Mouse (Mus musculus): ENCODE results near the gene Alx1. TPM values are rescaled to one million over a fixed set of nuclear protein-coding genes. Genes with fewer than 3 reads are reported as not detected.

The Alx1 gene
- polyA plus RNA-seq (2011; ENCODE audit: insufficient read depth, insufficient read length, low replicate concordance, missing spikeins): not detected in 2 replicates

DNA sequence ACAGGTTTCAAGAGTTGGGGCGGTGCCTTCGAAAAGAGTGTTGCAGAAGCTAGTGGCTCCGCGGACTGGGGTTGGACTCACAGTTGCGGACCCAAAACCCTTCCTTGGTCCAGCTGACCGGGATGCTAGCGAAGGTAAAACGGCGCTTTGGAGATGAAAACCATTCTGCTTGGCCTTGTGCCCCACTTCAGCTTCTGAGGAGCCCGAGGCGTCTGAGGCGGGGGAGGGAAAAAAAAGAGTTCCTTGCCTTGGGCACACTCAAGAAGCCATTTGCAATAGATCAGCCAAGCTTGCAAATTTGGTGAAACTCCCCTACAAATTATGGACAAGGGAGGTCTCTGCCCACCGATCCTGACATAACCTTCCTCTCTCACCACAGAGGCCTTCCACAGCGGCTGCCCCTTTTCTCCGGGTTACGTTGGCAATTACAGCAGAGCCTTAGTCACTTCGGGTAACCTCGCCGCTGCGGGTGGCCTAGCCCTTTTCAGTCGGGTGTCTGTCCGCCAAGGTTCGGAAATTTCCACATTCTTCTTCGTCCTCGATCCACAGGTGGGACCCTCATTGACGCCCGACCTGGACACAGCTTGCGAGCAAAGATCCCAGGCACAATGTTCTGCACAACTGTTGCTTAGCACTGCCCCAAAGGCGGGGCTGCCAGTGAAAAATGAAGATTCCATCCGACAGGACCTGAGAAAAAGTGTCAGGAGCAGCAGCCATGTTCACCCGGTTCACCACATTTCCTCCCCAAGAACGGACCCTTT lies at the start of gene Alx1:
Alx1 (minus strand) TSS at position 486 of the 761 bp plus-strand sequence.
- no peak within 1 kb of the TSS for H3K4me3 ChIP-seq (replicated peaks; ENCODE audit: control insufficient read depth, low read depth, low read length)
- H3K27ac ChIP-seq (ENCODE audit: control insufficient read depth, insufficient read depth, low read depth, low read length, poor library complexity): no peak within 1 kb of the TSS
- H3K4me1 ChIP-seq (ENCODE audit: control insufficient read depth, insufficient read depth, low read length): no peaks in the 10 kb centered on the region
- 4% methylated on average over 32 of the region's 32 CpGs for WGBS
- no peak for TF ChIP-seq POLR2A (IDR thresholded peaks at IDR 0.05; ENCODE audit: borderline replicate concordance, control insufficient read depth, low read depth, low read length)
- TF ChIP-seq CTCF (IDR thresholded peaks at IDR 0.05; ENCODE audit: control insufficient read depth, insufficient read depth, low read length): no peak

DNA sequence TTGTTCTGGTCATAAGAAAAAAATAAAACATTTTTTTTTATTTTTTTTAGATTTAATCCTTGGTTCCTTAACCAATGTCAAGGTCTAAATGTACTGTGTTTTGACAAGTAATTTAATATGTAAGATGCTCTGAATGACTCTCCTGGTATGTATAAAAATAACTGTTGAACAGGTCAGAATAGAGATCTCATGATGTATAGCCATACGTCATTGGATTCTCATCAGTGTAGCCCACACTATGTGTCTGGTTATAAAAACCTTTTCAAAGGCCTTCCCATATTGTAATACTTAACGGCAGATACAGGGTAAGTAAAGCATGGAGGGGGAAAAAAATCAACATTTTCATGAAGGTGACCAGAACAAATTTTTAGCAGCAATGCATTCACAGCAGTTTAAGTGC lies 19.6 kb upstream of the Alx1 start:
- no peak overlapping the region for H3K27ac ChIP-seq (ENCODE audit: control insufficient read depth, insufficient read depth, low read depth, low read length, poor library complexity)
- TF ChIP-seq POLR2A (IDR thresholded peaks at IDR 0.05; ENCODE audit: borderline replicate concordance, control insufficient read depth, low read depth, low read length) (no peak), CTCF (IDR thresholded peaks at IDR 0.05; ENCODE audit: control insufficient read depth, insufficient read depth, low read length) (no peak)
- WGBS: 86% methylated on average over 2 of the region's 2 CpGs
- no peak overlapping the region for H3K4me3 ChIP-seq (replicated peaks; ENCODE audit: control insufficient read depth, low read depth, low read length)
- no peaks in the 10 kb centered on the region for H3K4me1 ChIP-seq (ENCODE audit: control insufficient read depth, insufficient read depth, low read length)

- WGBS: 79% methylated on average over 3 of the region's 3 CpGs
- Histone ChIP-seq H3K4me1 (ENCODE audit: control insufficient read depth, insufficient read depth, low read length) (no peaks in the 10 kb centered on the region), H3K27ac (ENCODE audit: control insufficient read depth, insufficient read depth, low read depth, low read length, poor library complexity) (no peak overlapping the region), H3K4me3 (replicated peaks; ENCODE audit: control insufficient read depth, low read depth, low read length) (no peak overlapping the region)
- TF ChIP-seq CTCF (IDR thresholded peaks at IDR 0.05; ENCODE audit: control insufficient read depth, insufficient read depth, low read length) (no peak), POLR2A (IDR thresholded peaks at IDR 0.05; ENCODE audit: borderline replicate concordance, control insufficient read depth, low read depth, low read length) (no peak)
Observed at GRCm38 (mm10) chr10:103046623-103047022, 16.6 kb upstream of the Alx1 start.

DNA sequence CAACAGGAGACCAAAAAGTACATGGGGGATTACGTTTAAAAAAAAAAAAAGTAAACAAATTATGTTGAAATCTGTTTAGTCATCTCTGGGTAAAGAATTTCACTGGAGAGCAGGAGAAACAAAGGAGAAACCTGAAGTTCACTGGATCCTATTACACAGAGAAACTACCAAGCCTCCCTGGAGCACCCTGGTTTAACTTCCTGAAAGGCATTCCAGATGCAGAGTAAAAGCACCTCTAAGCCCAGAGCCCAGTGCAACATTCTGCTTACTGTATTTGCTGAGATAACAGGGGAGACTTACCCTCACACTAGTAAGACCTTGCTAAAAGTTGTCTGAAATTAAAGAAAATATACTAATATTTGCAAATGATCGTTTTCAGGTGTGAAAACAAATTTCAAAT lies 15.0 kb upstream of the Alx1 start:
- TF ChIP-seq CTCF (IDR thresholded peaks at IDR 0.05; ENCODE audit: control insufficient read depth, insufficient read depth, low read length): no peak
- TF ChIP-seq POLR2A (IDR thresholded peaks at IDR 0.05; ENCODE audit: borderline replicate concordance, control insufficient read depth, low read depth, low read length): no peak
- Histone ChIP-seq H3K4me3 (replicated peaks; ENCODE audit: control insufficient read depth, low read depth, low read length) (no peak overlapping the region), H3K4me1 (ENCODE audit: control insufficient read depth, insufficient read depth, low read length) (no peaks in the 10 kb centered on the region), H3K27ac (ENCODE audit: control insufficient read depth, insufficient read depth, low read depth, low read length, poor library complexity) (no peak overlapping the region)
- WGBS: 54% methylated on average over 2 of the region's 2 CpGs

DNA sequence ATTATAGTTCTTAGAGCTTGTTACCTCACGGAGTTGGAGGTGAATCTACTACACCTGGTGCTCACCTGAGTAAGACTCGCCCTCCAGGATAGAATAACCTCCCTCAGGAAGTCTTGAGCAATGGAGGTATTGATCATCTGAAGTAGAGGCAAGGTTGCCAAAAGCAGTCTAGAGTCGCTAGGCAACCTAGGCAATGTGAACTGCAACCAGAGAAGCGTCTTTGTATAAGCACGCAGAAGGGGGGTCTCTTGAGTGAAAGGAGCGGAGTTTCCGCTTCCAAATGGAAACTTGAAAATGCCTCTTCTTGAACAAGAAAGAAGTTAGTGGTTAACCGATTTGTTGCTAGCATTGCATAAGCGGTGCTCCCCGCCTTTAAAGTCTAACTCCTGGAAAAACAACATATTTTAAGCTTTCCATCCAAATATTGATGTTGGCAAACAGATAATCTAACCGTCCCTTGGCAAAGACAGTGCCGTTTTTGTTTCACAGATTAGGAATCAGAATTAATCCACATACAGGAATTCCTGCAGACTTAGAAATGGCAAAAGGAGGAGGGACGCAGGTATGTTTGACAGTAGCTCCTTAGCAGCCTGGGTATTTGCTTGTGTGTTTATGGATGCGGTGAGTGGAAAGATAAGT lies 5.1 kb upstream of the Alx1 start:
- Histone ChIP-seq H3K27ac (ENCODE audit: control insufficient read depth, insufficient read depth, low read depth, low read length, poor library complexity) (no peak overlapping the region), H3K4me1 (ENCODE audit: control insufficient read depth, insufficient read depth, low read length) (no peaks in the 10 kb centered on the region), H3K4me3 (replicated peaks; ENCODE audit: control insufficient read depth, low read depth, low read length) (no peak overlapping the region)
- TF ChIP-seq CTCF (IDR thresholded peaks at IDR 0.05; ENCODE audit: control insufficient read depth, insufficient read depth, low read length): no peak
- TF ChIP-seq POLR2A (IDR thresholded peaks at IDR 0.05; ENCODE audit: borderline replicate concordance, control insufficient read depth, low read depth, low read length): no peak
- WGBS: 9% methylated on average over 14 of the region's 14 CpGs

DNA sequence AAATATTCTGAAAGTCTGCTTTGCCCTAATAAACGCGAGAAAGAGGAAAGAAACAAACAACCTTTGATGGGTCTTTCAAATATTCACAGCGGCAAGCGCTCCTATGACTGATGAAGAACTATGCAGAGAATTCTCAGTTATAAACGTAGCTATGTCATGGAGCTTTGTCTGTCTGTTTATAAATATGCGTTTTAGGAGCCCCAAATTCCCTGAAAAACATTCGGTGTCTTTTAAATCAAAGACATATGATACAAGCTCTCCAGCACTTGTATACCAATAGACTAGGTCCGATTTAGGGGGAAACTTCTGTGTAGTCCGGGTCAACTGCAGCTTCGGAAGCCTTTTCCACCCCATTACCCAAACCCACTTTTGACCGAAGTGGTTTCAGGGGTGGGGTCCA lies 916 bp upstream of the Alx1 start:
- Histone ChIP-seq H3K27ac (ENCODE audit: control insufficient read depth, insufficient read depth, low read depth, low read length, poor library complexity) (no peak overlapping the region), H3K4me3 (replicated peaks; ENCODE audit: control insufficient read depth, low read depth, low read length) (no peak overlapping the region), H3K4me1 (ENCODE audit: control insufficient read depth, insufficient read depth, low read length) (no peaks in the 10 kb centered on the region)
- 11% methylated on average over 11 of the region's 11 CpGs for WGBS
- TF ChIP-seq CTCF (IDR thresholded peaks at IDR 0.05; ENCODE audit: control insufficient read depth, insufficient read depth, low read length) (no peak), POLR2A (IDR thresholded peaks at IDR 0.05; ENCODE audit: borderline replicate concordance, control insufficient read depth, low read depth, low read length) (no peak)

- TF ChIP-seq CTCF (IDR thresholded peaks at IDR 0.05; ENCODE audit: control insufficient read depth, insufficient read depth, low read length) (no peak), POLR2A (IDR thresholded peaks at IDR 0.05; ENCODE audit: borderline replicate concordance, control insufficient read depth, low read depth, low read length) (no peak)
- no peak overlapping the region for H3K4me3 ChIP-seq (replicated peaks; ENCODE audit: control insufficient read depth, low read depth, low read length)
- H3K27ac ChIP-seq (ENCODE audit: control insufficient read depth, insufficient read depth, low read depth, low read length, poor library complexity): no peak overlapping the region
- no peaks in the 10 kb centered on the region for H3K4me1 ChIP-seq (ENCODE audit: control insufficient read depth, insufficient read depth, low read length)
- 4% methylated on average over 23 of the region's 23 CpGs for WGBS
Observed at GRCm38 (mm10) chr10:103029132-103029729, 784 bp downstream of the Alx1 start.
